Mouse (Mus musculus): ENCODE measurements around the gene Stam2.

DNA sequence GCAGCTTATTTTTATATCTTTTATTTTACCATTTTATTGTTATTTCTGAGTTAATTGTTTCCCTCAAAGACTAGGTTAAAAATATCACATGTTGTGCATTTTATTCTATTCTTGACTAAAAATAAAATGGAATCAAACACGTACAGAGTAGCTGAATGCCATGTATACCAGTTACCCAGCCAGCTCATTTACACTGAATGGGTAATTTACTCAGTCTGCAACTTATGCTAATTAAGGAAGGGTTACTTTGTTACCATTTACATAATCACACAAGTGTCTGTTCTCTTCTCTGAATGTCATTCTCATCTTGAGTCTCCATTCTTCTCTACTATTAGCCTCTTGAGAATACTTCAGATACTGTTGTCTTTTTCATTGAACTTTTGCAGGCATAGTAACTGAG is 32.3 kb upstream of the Stam2 start:
- TF ChIP-seq CTCF (IDR thresholded peaks at IDR 0.05; ENCODE audit: low read depth) (no peak), EP300 (IDR thresholded peaks at IDR 0.05; ENCODE audit: low read depth) (no peak)

Data from liver, postnatal 0 days (tissue).